Mouse (Mus musculus): Measurements from ENCODE around the gene She.
"Not testable (repeated sequence)": the region's sequence is repeated elsewhere in the genome, so short reads cannot be mapped to it uniquely, and the experiment has no call there.

She gene

GRCm38 (mm10) chr3:89863276-89863675 is 32.1 kb downstream of the She start:
- DNase-seq (ENCODE audit: low read depth): not testable (repeated sequence)

GRCm38 (mm10) chr3:89863716-89864509 is 32.7 kb downstream of the She start:
- DNase-seq (ENCODE audit: low read depth): peak; percentile 62

GRCm38 (mm10) chr3:89865020-89865419 is 33.9 kb downstream of the She start:
- no peak for DNase-seq (ENCODE audit: low read depth)

GRCm38 (mm10) chr3:89865764-89866163 is 34.6 kb downstream of the She start:
- no peak for DNase-seq (ENCODE audit: low read depth)

GRCm38 (mm10) chr3:89867651-89868050 is 36.5 kb downstream of the She start:
- DNase-seq (ENCODE audit: low read depth): no peak

- peak; percentile 47 for DNase-seq (ENCODE audit: low read depth)
These were observed 37.2 kb downstream of the She start for GRCm38 (mm10) chr3:89868357-89868756.

- no peak for DNase-seq (ENCODE audit: low read depth)
These were observed 37.8 kb downstream of the She start for GRCm38 (mm10) chr3:89868956-89869355.

- no peak for DNase-seq (ENCODE audit: low read depth)
These were observed 38.4 kb downstream of the She start for GRCm38 (mm10) chr3:89869556-89869955.

GRCm38 (mm10) chr3:89870472-89871271 is 39.5 kb downstream of the She start:
- peak; percentile 51 for DNase-seq (ENCODE audit: low read depth)

- no peak for DNase-seq (ENCODE audit: low read depth)
These were observed 40.3 kb downstream of the She start for GRCm38 (mm10) chr3:89871339-89871914.

GRCm38 (mm10) chr3:89872209-89872608 is 41.0 kb downstream of the She start:
- DNase-seq (ENCODE audit: low read depth): peak; percentile 67

GRCm38 (mm10) chr3:89872684-89873083 is 41.5 kb downstream of the She start:
- peak; percentile 93 for DNase-seq (ENCODE audit: low read depth)

GRCm38 (mm10) chr3:89874076-89874475 is 42.9 kb downstream of the She start:
- no peak for DNase-seq (ENCODE audit: low read depth)

- no peak for DNase-seq (ENCODE audit: low read depth)
These were observed 43.9 kb downstream of the She start for GRCm38 (mm10) chr3:89875021-89875420.

GRCm38 (mm10) chr3:89875781-89876180 is 44.6 kb downstream of the She start:
- DNase-seq (ENCODE audit: low read depth): no peak

- DNase-seq (ENCODE audit: low read depth): no peak
These were observed 45.3 kb downstream of the She start for GRCm38 (mm10) chr3:89876469-89876868.

GRCm38 (mm10) chr3:89877129-89877528 is 46.0 kb downstream of the She start:
- DNase-seq (ENCODE audit: low read depth): no peak

- no peak for DNase-seq (ENCODE audit: low read depth)
These were observed 47.3 kb downstream of the She start for GRCm38 (mm10) chr3:89878456-89878855.

GRCm38 (mm10) chr3:89879326-89879725 is 48.2 kb downstream of the She start:
- DNase-seq (ENCODE audit: low read depth): peak; percentile 57

- peak; percentile 78 for DNase-seq (ENCODE audit: low read depth)
These were observed 49.1 kb downstream of the She start for GRCm38 (mm10) chr3:89880036-89880851.

- no peak for DNase-seq (ENCODE audit: low read depth)
These were observed 51.5 kb downstream of the She start for GRCm38 (mm10) chr3:89882556-89883181.

Data from NIH3T3 (cell line).